Mouse (Mus musculus): ENCODE measurements around the gene Gpsm2.

DNA sequence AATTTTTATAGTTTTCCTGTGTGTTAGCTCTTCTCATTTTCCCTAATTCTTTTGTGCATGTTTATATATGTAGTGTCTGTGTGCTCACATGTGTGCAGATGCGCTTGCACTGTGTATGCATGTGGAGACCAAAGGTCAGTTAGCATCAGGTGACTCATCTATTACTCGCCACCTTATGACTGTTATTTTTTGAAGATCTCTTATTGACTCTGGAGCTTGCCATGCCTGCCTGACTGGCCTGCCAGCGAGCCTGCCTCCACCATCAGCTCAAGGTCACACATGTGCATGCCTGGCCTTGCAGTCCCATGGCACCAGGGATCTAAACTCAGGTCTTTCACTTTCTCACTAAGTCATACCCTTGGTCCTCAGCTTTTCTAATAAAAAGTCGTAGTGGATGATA is 81.1 kb downstream of the Gpsm2 start:
- TF ChIP-seq CTCF (IDR thresholded peaks at IDR 0.05; ENCODE audit: low read depth): no peak
- no peak for TF ChIP-seq EP300 (IDR thresholded peaks at IDR 0.05; ENCODE audit: low read depth)

Data from liver, embryonic 14.5 days (tissue).